Mouse (Mus musculus) splenic B cell, adult 2 months (primary cell): Measurements from ENCODE around the gene LTO1.
"Not testable (repeated sequence)": the region's sequence is repeated elsewhere in the genome, so short reads cannot be mapped to it uniquely, and the experiment has no call there.

ENCODE experiments used
- DNase-seq: peaks from one replicate; pipeline ENCODE4 v3.0.0-alpha.2; 2011; ENCODE audit warnings: low read depth, low spot score
- H3K27me3 ChIP-seq: 2 replicates; pipeline ENCODE4 v1.6.1; 2012; ENCODE audit warnings: mild to moderate bottlenecking, low read length, moderate library complexity, mixed read lengths; ENCODE audit not compliant: control insufficient read depth, poor library complexity, insufficient read depth, severe bottlenecking
- H3K36me3 ChIP-seq: 2 replicates; pipeline ENCODE4 v1.6.1; 2012; ENCODE audit warnings: mild to moderate bottlenecking, low read length, moderate library complexity, mixed read lengths; ENCODE audit not compliant: control insufficient read depth, poor library complexity, insufficient read depth, severe bottlenecking

LTO1 gene

GRCm38 (mm10) chr7:144914948-144915750 lies at the start of gene LTO1:
Gene LTO1, plus strand, starts transcription at chr7:144915100.
- no peaks in the 10 kb centered on the region for H3K27me3 ChIP-seq
- DNase-seq = peak; percentile 95
- H3K36me3 ChIP-seq = no peaks in the 10 kb centered on the region; the same call in 1 of the 2 replicates

- DNase-seq = no peak
- Histone ChIP-seq H3K27me3 (no peaks in the 10 kb centered on the region), H3K36me3 (no peaks in the 10 kb centered on the region)
These were observed 47.7 kb upstream of the LTO1 start for GRCm38 (mm10) chr7:144867161-144867560.

GRCm38 (mm10) chr7:144867602-144868001 lies 47.3 kb upstream of the LTO1 start:
- Histone ChIP-seq H3K36me3 (no peaks in the 10 kb centered on the region), H3K27me3 (no peaks in the 10 kb centered on the region)
- DNase-seq = no peak

GRCm38 (mm10) chr7:144872420-144872819 lies 42.5 kb upstream of the LTO1 start:
- Histone ChIP-seq H3K27me3 (no peaks in the 10 kb centered on the region), H3K36me3 (no peaks in the 10 kb centered on the region)
- no peak for DNase-seq

- Histone ChIP-seq H3K36me3 (no peaks in the 10 kb centered on the region), H3K27me3 (no peaks in the 10 kb centered on the region)
- DNase-seq = no peak
These were observed 41.7 kb upstream of the LTO1 start for GRCm38 (mm10) chr7:144873160-144873559.

DNA sequence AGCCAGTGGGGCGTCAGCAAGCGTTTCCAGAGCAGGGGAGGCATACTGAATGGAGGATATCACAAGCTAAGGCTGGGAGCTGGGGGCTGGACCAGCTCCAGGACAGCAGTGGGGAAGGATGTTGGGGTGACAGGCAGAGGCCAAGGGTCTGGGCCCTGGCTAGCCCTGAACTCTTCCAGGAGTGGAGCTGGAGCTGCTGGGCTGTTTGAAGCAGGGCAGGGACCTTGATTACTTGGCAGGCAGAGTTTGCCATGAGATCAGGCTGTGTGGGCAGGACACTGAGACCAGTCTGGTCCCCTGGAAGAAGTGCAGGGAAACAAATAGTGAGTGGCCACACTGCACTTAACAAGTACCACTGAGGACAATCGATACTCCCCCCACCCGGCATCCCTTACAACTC lies 40.7 kb upstream of the LTO1 start:
- no peak for DNase-seq
- Histone ChIP-seq H3K27me3 (no peaks in the 10 kb centered on the region), H3K36me3 (no peaks in the 10 kb centered on the region)

- Histone ChIP-seq H3K36me3 (no peaks in the 10 kb centered on the region), H3K27me3 (no peaks in the 10 kb centered on the region)
- no peak for DNase-seq
These were observed 36.5 kb upstream of the LTO1 start for GRCm38 (mm10) chr7:144878401-144878800.

GRCm38 (mm10) chr7:144883106-144883505 lies 31.8 kb upstream of the LTO1 start:
- Histone ChIP-seq H3K36me3 (no peaks in the 10 kb centered on the region), H3K27me3 (no peaks in the 10 kb centered on the region)
- DNase-seq = no peak

GRCm38 (mm10) chr7:144887672-144888071 lies 27.2 kb upstream of the LTO1 start:
- H3K36me3 ChIP-seq = no peaks in the 10 kb centered on the region

GRCm38 (mm10) chr7:144888564-144889299 lies 26.2 kb upstream of the LTO1 start:
- no peak for DNase-seq
- H3K36me3 ChIP-seq = no peaks in the 10 kb centered on the region
- no peaks in the 10 kb centered on the region for H3K27me3 ChIP-seq

More at GRCm38 (mm10) chr7:144887672-144888071, 27.2 kb upstream of the LTO1 start:
- no peaks in the 10 kb centered on the region for H3K27me3 ChIP-seq
- no peak for DNase-seq

GRCm38 (mm10) chr7:144890661-144891060 lies 24.2 kb upstream of the LTO1 start:
- H3K36me3 ChIP-seq, H3K27me3 ChIP-seq, DNase-seq: not testable (repeated sequence)

DNA sequence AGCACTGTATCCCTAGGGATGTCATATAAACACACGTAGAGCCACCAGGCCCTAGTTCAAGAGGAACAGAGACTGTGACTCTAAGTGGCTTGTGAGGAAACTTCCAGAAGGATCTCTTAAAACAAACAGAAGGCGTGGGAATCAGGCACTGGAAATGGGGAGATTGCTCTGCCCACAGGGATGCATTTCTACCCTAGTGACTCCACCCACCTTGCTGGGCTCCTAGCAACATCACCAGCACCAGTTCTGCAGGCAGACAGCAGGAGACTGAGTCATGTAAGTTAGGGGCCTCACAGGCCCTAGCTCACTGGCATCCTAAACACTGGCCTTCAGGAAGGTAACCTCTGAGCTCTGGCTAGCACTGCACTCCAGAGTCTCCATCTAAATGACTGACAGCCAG lies 23.0 kb upstream of the LTO1 start:
- Histone ChIP-seq H3K27me3 (0 out of 2 replicates have a peak, but pooled peaks cover 3% of the 10 kb centered on the region), H3K36me3 (no peaks in the 10 kb centered on the region)
- no peak for DNase-seq

DNA sequence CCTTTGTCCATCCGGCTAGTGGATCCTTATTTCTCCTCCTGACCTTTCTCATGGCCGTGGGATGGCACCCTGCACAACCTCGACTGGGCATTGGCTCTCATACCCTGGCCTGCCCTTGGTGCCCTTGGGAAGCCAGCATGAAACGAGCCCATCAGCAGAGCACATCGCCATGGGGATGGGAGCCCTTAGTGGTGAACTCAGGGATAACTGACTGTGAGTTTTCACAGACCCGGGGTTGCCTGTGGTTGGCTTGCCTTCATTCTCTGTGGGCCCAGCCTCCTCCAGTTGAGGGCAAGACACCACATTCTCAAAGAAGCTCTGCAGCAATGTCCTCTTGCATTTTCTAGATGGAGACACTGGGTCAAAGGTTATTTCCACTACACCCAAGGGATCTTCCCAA lies 22.6 kb upstream of the LTO1 start:
- Histone ChIP-seq H3K27me3 (0 out of 2 replicates have a peak, but pooled peaks cover 3% of the 10 kb centered on the region), H3K36me3 (no peaks in the 10 kb centered on the region)
- DNase-seq = no peak

GRCm38 (mm10) chr7:144894191-144894590 lies 20.7 kb upstream of the LTO1 start:
- H3K27me3 ChIP-seq = 0 out of 2 replicates have a peak, but pooled peaks cover 3% of the 10 kb centered on the region
- DNase-seq = peak; percentile 24
- no peaks in the 10 kb centered on the region for H3K36me3 ChIP-seq

GRCm38 (mm10) chr7:144894706-144895105 lies 20.2 kb upstream of the LTO1 start:
- H3K36me3 ChIP-seq = no peaks in the 10 kb centered on the region
- DNase-seq = no peak
- 0 out of 2 replicates have a peak, but pooled peaks cover 3% of the 10 kb centered on the region for H3K27me3 ChIP-seq
